Mouse (Mus musculus): ENCODE data around the gene Uba3. TPM values are rescaled to one million over a fixed set of nuclear protein-coding genes. Genes with fewer than 3 reads are reported as not detected.

Gene Uba3
- polyA plus RNA-seq, 1 experiment from 2014 or later: 31.3 TPM

DNA sequence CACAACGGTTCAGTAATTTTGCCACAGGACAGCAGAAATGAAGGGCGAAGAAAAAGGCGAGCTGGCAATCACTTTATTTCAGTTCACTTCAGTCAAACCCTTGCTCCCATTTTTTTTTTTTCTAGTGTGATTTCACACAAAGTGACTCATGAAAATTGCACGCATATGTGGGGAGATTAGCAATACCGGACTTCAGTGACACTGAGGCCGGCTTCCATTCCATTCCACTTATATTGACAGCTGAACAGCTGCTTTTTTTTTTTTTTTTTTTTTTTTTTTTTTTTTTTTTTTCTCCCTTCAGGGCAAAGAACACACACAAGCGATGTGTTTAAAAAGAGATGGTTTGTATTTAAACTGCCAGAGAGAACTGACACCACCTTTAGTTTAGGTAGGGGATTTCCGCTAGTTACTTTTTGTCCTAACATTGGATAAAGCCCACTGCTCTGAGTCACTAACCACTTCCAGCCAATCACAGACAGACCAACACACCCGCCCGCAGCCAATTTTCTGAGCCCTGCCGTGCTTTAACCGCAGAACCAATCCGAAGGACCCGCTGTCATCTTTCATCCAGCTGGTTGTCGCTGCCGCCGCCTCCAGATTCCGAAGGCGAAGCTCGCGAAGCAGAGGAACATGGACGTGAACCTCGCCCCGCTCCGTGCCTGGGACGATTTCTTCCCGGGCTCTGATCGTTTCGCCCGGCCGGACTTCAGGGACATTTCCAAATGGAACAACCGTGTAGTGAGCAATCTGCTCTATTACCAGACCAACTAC, 4.9 kb upstream of the Uba3 start, which contains the start of gene Arl6ip5:
Gene Arl6ip5 (plus strand): TSS at position 499 of the 771 bp plus-strand sequence.
- DNase-seq (peak; percentile 83), ATAC-seq (ENCODE audit: low read depth) (peak; percentile 63)
- peak within 1 kb of the TSS; percentile 83 for H3K27ac ChIP-seq
- peak within 1 kb of the TSS; percentile 79 for H3K4me3 ChIP-seq (replicated peaks)
- H3K4me2 ChIP-seq: peak within 1 kb of the TSS; percentile 88
- peaks cover 70% of the 10 kb centered on the region for H3K4me1 ChIP-seq (replicated peaks)
- H3K36me3 ChIP-seq: peaks cover 10% of the 10 kb centered on the region
- H3K9ac ChIP-seq: peak within 1 kb of the TSS; percentile 91
- WGBS (ENCODE audit: insufficient replicate concordance): 7% methylated on average over 32 of the region's 32 CpGs
- H3K9me3 ChIP-seq (replicated peaks): no peaks in the 10 kb centered on the region
- no peaks in the 10 kb centered on the region for H3K27me3 ChIP-seq

DNA sequence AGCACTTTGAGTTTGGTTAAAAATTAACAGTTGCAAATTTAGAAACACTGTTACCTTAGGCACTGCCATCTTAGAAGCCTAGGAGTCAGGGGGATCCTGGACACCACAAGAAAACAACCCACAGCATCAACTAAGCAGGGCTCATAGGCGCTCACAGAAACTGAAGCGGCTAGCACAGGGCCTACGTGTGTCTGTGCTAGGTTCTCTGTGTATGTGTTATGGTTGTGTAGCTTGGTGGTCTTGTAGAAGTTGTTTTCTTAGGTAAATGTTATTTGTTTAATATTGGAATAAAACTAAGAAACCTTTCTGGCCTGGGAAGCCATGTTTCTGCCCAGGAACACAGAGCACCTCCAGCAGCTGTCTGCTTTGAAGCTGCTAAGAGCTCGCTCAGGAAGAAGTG, 4.3 kb upstream of the Uba3 start:
- Histone ChIP-seq H3K27ac (peak overlapping the region; percentile 43), H3K36me3 (peaks cover 4% of the 10 kb centered on the region; the same call in 1 of the 2 replicates), H3K9ac (no peak overlapping the region), H3K4me1 (replicated peaks) (peaks cover 66% of the 10 kb centered on the region), H3K27me3 (no peaks in the 10 kb centered on the region), H3K9me3 (replicated peaks) (no peaks in the 10 kb centered on the region), H3K4me3 (replicated peaks) (0 out of 2 replicates have a peak overlapping the region, but pooled peaks have one; percentile 79), H3K4me2 (peak overlapping the region; percentile 88)
- WGBS (ENCODE audit: insufficient replicate concordance): 81% methylated on average over 4 of the region's 4 CpGs
- ATAC-seq (ENCODE audit: low read depth) (no peak), DNase-seq (no peak)

DNA sequence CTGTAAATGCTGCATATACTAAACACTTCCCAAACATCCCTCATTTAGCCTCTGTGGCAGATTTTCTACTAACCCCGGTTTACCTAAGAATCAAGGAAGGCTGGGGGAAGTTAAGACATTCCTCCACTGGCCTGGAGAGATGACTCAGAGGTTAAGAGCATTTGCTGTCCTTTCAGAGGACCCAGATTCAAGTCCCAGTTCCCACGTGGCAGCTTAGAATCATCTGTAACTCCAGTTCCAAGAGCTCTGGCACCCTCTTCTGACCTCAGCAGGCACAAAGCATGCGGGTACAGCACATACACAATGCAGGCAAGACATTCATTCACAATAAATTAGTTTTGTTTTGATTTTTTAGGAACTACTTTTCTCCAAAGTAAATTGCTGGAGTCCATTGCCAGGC, 3.8 kb upstream of the Uba3 start:
- Histone ChIP-seq H3K9me3 (replicated peaks) (no peaks in the 10 kb centered on the region), H3K27ac (no peak overlapping the region), H3K4me1 (replicated peaks) (peaks cover 66% of the 10 kb centered on the region), H3K4me2 (no peak overlapping the region), H3K36me3 (no peaks in the 10 kb centered on the region), H3K9ac (no peak overlapping the region), H3K4me3 (replicated peaks) (no peak overlapping the region), H3K27me3 (no peaks in the 10 kb centered on the region)
- no peak for DNase-seq
- no peak for ATAC-seq (ENCODE audit: low read depth)
- 52% methylated on average over 3 of the region's 3 CpGs for WGBS (ENCODE audit: insufficient replicate concordance)

DNA sequence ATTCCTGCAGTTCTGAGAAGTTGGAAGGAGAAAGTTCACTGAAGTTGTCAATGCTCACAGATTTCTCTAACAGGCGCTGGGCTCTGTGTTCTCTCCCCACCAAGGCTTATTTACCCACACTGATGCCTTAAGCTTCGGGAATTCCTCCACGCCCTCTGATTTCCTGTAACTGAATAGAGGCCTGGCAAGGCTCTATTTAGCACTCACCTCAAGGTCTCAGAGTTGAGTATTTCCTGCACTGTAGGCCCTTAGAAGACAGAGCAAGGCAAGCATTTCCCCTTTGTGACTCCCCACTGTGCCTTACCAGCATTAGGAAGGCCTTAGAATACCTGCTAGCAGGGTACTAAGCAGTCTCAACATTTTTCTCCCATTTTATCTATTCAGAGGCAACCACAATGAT, 3.0 kb upstream of the Uba3 start:
- no peak for DNase-seq
- ATAC-seq (ENCODE audit: low read depth): no peak
- peak overlapping the region; percentile 40; the same call in 1 of the 2 replicates for H3K27ac ChIP-seq
- no peaks in the 10 kb centered on the region for H3K9me3 ChIP-seq (replicated peaks)
- H3K4me2 ChIP-seq: no peak overlapping the region
- no peaks in the 10 kb centered on the region for H3K36me3 ChIP-seq
- H3K4me1 ChIP-seq (replicated peaks): peaks cover 64% of the 10 kb centered on the region
- no peaks in the 10 kb centered on the region for H3K27me3 ChIP-seq
- no peak overlapping the region for H3K4me3 ChIP-seq (replicated peaks)
- no peak overlapping the region for H3K9ac ChIP-seq
- WGBS (ENCODE audit: insufficient replicate concordance): 40% methylated on average over 3 of the region's 3 CpGs

DNA sequence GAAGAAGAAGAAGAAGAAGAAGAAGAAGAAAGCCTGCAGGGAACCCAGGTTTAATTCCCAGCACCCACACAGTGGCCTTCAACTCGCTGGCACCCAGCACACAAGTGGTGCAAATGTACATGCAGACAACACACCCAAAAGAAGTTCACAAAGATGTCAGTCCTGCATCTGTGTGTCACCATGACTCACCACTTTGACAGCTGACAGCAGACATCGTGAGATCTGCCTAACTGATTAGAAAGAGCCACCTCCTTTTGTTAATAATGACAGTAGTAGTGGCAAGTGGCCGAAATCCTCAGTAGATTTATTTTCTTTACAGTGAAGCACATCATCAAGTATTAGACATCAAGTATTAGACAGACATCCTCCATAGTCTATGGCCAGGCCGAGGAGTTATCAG, 1.6 kb upstream of the Uba3 start:
- no peaks in the 10 kb centered on the region for H3K9me3 ChIP-seq (replicated peaks)
- peak overlapping the region; percentile 47; the same call in 1 of the 2 replicates for H3K27ac ChIP-seq
- 48% methylated on average over 4 of the region's 4 CpGs for WGBS (ENCODE audit: insufficient replicate concordance)
- peaks cover 59% of the 10 kb centered on the region for H3K4me1 ChIP-seq (replicated peaks)
- H3K4me3 ChIP-seq (replicated peaks): no peak overlapping the region
- no peaks in the 10 kb centered on the region for H3K27me3 ChIP-seq
- DNase-seq: peak; percentile 34
- H3K9ac ChIP-seq: no peak overlapping the region
- H3K36me3 ChIP-seq: 0 out of 2 replicates have a peak, but pooled peaks cover 1% of the 10 kb centered on the region
- no peak overlapping the region for H3K4me2 ChIP-seq
- ATAC-seq (ENCODE audit: low read depth): no peak

DNA sequence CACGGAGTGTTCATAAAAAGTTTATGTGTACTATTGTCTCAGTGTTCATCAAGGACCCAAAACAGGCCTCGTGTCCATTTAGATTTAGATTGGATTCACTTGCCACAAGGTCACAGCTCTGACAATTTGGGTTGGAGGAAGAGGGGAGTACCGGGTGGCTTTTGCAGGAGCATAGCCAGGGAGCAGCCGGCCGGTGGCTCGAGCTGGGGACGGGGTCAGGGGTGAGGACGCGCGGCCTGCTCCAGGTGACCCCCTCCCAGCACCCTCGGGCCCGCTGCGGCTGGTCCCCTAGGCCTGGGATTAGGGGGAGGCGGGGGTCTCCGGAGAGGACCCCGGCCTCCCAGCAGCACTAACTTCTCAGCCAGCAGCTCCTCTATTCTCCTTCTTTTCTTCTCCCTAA, 495 bp downstream of the Uba3 start:
- peak; percentile 34 for DNase-seq
- no peaks in the 10 kb centered on the region for H3K9me3 ChIP-seq (replicated peaks)
- H3K9ac ChIP-seq: peak overlapping the region; percentile 98
- H3K36me3 ChIP-seq: peaks cover 10% of the 10 kb centered on the region
- H3K27me3 ChIP-seq: no peaks in the 10 kb centered on the region
- peak overlapping the region; percentile 86 for H3K27ac ChIP-seq
- peak overlapping the region; percentile 75 for H3K4me2 ChIP-seq
- under 1% methylated on average over 16 of the region's 16 CpGs for WGBS (ENCODE audit: insufficient replicate concordance)
- H3K4me1 ChIP-seq (replicated peaks): peaks cover 49% of the 10 kb centered on the region
- peak; percentile 39 for ATAC-seq (ENCODE audit: low read depth)
- peak overlapping the region; percentile 94 for H3K4me3 ChIP-seq (replicated peaks)

DNA sequence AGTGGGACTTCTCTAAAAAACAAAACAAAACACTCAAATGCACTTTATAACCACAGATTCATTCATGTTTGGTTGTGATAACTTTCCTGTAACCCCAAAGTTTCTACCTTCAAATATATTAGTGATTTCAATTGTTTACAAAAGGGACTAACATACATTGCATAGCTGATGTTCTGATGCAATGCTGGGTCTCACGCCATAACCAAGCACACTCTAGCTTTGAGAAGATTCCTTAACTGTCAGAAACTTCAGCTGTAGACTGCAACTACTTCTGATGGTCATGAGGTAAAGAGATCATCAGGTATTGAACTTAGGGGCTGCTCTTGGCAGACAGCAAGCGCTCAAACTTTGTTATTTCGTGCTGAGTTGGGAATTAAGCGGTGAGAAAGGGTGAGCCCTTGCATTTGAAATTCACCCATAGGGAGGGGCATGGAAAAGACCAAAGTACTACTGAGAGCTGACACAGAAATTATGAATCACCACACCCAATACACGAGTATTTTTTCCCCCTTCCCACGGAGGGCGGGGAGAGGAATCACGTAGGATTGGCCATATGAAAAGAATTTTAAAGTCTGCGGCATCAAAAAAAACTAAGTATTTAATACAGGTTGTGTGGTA, 1.1 kb downstream of the Uba3 start:
- Histone ChIP-seq H3K9ac (peak overlapping the region; percentile 98), H3K4me3 (replicated peaks) (peak overlapping the region; percentile 94), H3K27ac (peak overlapping the region; percentile 86), H3K36me3 (peaks cover 10% of the 10 kb centered on the region), H3K27me3 (no peaks in the 10 kb centered on the region), H3K4me1 (replicated peaks) (peaks cover 45% of the 10 kb centered on the region), H3K4me2 (peak overlapping the region; percentile 75), H3K9me3 (replicated peaks) (no peaks in the 10 kb centered on the region)
- ATAC-seq (ENCODE audit: low read depth): no peak
- 13% methylated on average over 9 of the region's 9 CpGs for WGBS (ENCODE audit: insufficient replicate concordance)
- no peak for DNase-seq

DNA sequence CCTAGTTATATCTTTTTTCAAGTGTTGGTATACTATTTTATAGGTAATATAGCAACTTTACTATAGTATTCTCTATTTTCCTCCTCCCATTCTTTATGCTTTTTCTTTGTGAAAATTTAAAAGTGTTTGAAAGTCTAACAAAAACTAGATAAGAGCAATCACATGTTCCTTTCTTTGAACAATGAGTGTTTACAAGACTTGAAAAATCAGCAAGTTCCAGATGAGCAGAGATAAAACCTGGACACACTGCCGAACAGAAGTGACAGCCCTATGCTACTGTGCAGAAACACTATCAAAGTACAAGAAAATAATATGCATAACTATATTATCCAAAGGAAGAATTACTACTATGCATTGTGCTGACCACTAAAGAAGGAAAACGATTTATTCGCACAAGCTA, 3.0 kb downstream of the Uba3 start:
- no peak for DNase-seq
- no peak for ATAC-seq (ENCODE audit: low read depth)
- peaks cover 33% of the 10 kb centered on the region for H3K4me1 ChIP-seq (replicated peaks)

DNA sequence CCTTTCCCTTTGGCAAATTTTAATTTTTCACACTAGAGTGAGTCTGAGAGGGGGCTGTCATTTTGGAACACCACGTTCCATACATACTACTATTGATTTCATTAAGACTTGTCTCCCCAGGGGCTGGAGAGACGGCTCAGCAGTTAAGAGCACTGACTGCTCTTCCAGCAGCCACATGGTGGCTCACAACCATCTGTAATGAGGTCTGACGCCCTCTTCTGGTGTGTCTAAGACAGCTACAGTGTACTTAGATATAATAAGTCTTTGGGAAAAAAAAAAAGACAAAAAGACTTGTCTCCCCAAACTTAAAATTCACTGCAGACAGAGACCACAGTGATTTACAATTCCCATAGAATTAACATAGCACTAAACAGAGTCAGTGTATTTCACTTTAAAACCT, 5.0 kb downstream of the Uba3 start:
- DNase-seq (no peak), ATAC-seq (ENCODE audit: low read depth) (no peak)
- H3K27ac ChIP-seq: no peak overlapping the region
- peaks cover 36% of the 10 kb centered on the region for H3K36me3 ChIP-seq
- H3K9me3 ChIP-seq (replicated peaks): no peaks in the 10 kb centered on the region
- no peak overlapping the region for H3K9ac ChIP-seq
- no peak overlapping the region for H3K4me3 ChIP-seq (replicated peaks)
- no peaks in the 10 kb centered on the region for H3K27me3 ChIP-seq
- no peak overlapping the region for H3K4me2 ChIP-seq
- 67% methylated on average over 3 of the region's 3 CpGs for WGBS (ENCODE audit: insufficient replicate concordance)
- peaks cover 21% of the 10 kb centered on the region for H3K4me1 ChIP-seq (replicated peaks)

More for the DNA sequence above, 3.0 kb downstream of the Uba3 start:
- H3K27me3 ChIP-seq: no peaks in the 10 kb centered on the region
- no peak overlapping the region for H3K9ac ChIP-seq
- H3K9me3 ChIP-seq (replicated peaks): no peaks in the 10 kb centered on the region
- H3K27ac ChIP-seq: no peak overlapping the region
- no peak overlapping the region for H3K4me2 ChIP-seq
- H3K36me3 ChIP-seq: peaks cover 19% of the 10 kb centered on the region
- H3K4me3 ChIP-seq (replicated peaks): no peak overlapping the region
- 63% methylated on average over 3 of the region's 3 CpGs for WGBS (ENCODE audit: insufficient replicate concordance)

DNA sequence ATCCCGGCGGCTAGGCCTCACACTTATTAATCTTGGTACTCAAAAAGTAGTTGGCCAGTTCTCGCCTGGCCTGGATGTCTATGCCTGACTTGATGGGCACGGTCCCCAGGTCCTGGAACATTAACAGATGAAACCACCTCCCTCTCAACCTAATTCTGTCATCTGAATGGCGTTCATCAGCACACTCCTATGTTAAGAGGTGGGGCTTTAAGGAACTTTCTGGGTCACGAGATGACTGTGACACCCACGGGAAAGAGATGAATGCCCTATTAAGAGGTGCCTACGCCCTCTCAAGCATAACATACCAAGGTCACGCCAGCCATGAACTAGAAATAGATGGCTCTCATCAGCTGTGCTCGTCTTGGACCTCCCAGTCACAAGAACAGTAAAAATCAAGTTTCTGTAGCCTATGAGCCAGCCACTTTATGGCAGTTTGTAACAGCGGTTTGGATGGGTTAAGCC, 26.0 kb downstream of the Uba3 start:
- no peaks in the 10 kb centered on the region for H3K27me3 ChIP-seq
- H3K4me3 ChIP-seq (replicated peaks): peak overlapping the region; percentile 84
- peak overlapping the region; percentile 93 for H3K9ac ChIP-seq
- peak overlapping the region; percentile 82 for H3K4me2 ChIP-seq
- H3K27ac ChIP-seq: peak overlapping the region; percentile 90
- no peaks in the 10 kb centered on the region for H3K9me3 ChIP-seq (replicated peaks)
- no peak for DNase-seq
- peaks cover 44% of the 10 kb centered on the region for H3K4me1 ChIP-seq (replicated peaks)
- H3K36me3 ChIP-seq: peaks cover 16% of the 10 kb centered on the region
- 15% methylated on average over 11 of the region's 11 CpGs for WGBS (ENCODE audit: insufficient replicate concordance)
- ATAC-seq (ENCODE audit: low read depth): peak; percentile 65

DNA sequence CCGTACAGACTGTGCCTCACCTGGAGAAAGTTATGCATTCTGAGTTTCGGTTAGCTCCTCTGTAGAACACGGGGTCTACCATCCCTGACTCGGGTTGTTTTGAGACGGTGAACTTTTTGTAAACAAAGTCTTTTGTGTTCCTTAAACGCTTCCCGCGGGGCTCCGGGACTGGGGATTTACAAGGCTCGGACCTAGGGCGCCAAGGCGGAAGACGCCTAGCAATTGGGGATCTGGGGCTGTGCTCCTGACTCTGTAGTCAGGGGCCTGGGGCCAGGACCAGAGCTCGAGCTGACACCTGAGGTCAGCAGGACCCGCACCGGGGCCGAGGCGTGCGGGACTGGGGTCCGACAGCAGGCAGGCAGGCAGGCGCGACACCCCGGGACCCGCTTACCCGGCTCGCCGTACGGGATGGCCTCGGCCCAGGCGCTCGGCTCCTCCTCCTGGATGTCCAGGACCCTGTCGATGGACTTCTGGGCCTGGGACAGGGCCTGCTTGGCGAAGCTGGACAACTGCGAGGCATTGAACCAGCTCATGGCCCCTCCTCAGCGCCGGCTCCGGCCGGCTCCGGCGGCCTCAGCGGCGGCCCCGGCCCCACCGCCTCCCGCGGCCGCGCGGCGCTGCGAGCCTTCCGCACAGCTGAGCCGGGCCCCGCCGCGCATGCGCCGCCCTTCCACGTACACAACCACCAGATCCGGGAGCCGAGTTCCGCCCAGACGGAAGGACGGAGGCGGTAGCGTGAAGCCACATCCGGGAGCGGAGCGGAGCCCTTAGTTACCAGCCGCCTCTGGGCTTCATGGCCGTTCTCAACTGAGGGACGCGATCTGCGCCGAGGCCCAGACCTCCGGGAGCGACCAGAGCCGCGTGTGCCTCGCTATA, 26.7 kb downstream of the Uba3 start, which contains the start of gene Tmf1:
Gene Tmf1 (minus strand): TSS at position 632 of the 876 bp plus-strand sequence.
- peaks cover 44% of the 10 kb centered on the region for H3K4me1 ChIP-seq (replicated peaks)
- no peaks in the 10 kb centered on the region for H3K27me3 ChIP-seq
- peak; percentile 97 for ATAC-seq (ENCODE audit: low read depth)
- peaks cover 17% of the 10 kb centered on the region for H3K36me3 ChIP-seq
- DNase-seq: peak; percentile 92
- H3K4me2 ChIP-seq: peak within 1 kb of the TSS; percentile 82
- no peaks in the 10 kb centered on the region for H3K9me3 ChIP-seq (replicated peaks)
- H3K9ac ChIP-seq: peak within 1 kb of the TSS; percentile 93
- WGBS (ENCODE audit: insufficient replicate concordance): under 1% methylated on average over 77 of the region's 80 CpGs
- H3K27ac ChIP-seq: peak within 1 kb of the TSS; percentile 90
- H3K4me3 ChIP-seq (replicated peaks): peak within 1 kb of the TSS; percentile 84
